Mouse (Mus musculus): Measurements from ENCODE around the gene Ptprj.

DNA sequence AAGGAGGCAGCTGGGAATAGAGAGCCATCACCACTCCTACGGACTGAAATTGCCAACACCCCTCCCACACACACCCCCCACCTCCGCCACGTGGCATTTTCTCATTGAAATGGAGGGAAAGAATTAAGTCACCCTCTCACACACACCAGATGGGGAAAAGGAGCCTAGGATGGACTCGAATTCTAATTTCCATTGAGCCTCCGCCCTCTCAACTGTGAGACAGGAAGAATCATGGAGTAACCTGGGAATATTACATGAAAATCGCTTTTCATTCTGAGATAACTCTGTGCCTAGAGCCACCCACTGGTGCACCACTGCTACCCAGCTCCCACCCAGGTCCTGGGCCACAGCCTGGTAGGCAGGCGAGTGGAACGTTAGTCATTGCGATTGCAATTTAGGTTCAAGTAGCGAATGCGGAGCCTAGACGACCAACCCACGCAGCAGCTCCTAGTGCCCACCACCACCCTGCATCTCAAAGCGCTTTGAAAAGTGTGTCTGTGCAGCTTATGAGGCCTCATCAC, 34.3 kb upstream of the Ptprj start:
- TF ChIP-seq POLR2A (IDR thresholded peaks at IDR 0.05; ENCODE audit: control insufficient read depth, low read depth, low read length) (no peak), CTCF (IDR thresholded peaks at IDR 0.05; ENCODE audit: control insufficient read depth, insufficient read depth, insufficient replicate concordance, low read depth, low read length) (no peak)
